Mouse (Mus musculus) olfactory bulb, adult 2 months (tissue): ENCODE measurements around the gene Adamts2. TPM values are rescaled to one million over a fixed set of nuclear protein-coding genes. Genes with fewer than 3 reads are reported as not detected.

ENCODE experiments used
- H3K27ac ChIP-seq: fragments of 200-500 bp; 2 replicates; pipeline ENCODE4 v1.5.1; 2012; ENCODE audit warnings: low read depth, low read length; ENCODE audit not compliant: insufficient read depth
- H3K4me1 ChIP-seq: fragments of 200-500 bp; 2 replicates; pipeline ENCODE4 v1.6.1; 2012; ENCODE audit warnings: low read length; ENCODE audit not compliant: control insufficient read depth, insufficient read depth
- H3K4me3 ChIP-seq: fragments of 200-500 bp; 2 replicates; pipeline ENCODE4 v1.5.1; 2012; ENCODE audit warnings: mild to moderate bottlenecking, low read depth, low read length, moderate library complexity; ENCODE audit not compliant: insufficient read depth
- CTCF ChIP-seq: fragments of 200-500 bp; IDR thresholded peaks from 2 replicates; pipeline ENCODE4 v1.5.1; 2012; ENCODE audit warnings: low read depth, mild to moderate bottlenecking, low read length, moderate library complexity; ENCODE audit not compliant: insufficient read depth
- POLR2A ChIP-seq: fragments of 200-500 bp; IDR thresholded peaks from 2 replicates; pipeline ENCODE4 v1.6.1; 2012; ENCODE audit warnings: mild to moderate bottlenecking, low read depth, low read length, moderate library complexity; ENCODE audit not compliant: insufficient read depth
- WGBS: fragments of 180-500 bp; shearing (Covaris S2); methylation state at CpG from one replicate; pipeline ENCODE4 v1.1.7; 2018; 5-methylcytosine and 5-hydroxymethylcytosine counted together
- polyA plus RNA-seq: library from polyadenylated mRNA; stranded (reverse); fragments of >200 nt; gene quantifications from 2 replicates; pipeline ENCODE4 v1.2.4, GENCODE M21; 2012; ENCODE audit warnings: low replicate concordance; ENCODE audit not compliant: missing spikeins, insufficient read depth, insufficient read length

Adamts2 gene
- polyA plus RNA-seq, 1 experiment, result not detected

GRCm38 (mm10) chr11:50591053-50591452 is 10.8 kb upstream of the Adamts2 start:
- Histone ChIP-seq H3K27ac (no peak overlapping the region), H3K4me1 (peaks cover 5% of the 10 kb centered on the region; the same call in 1 of the 2 replicates), H3K4me3 (no peak overlapping the region)
- no peak for TF ChIP-seq POLR2A
- no peak for TF ChIP-seq CTCF
- WGBS, result 93% methylated on average over 13 of the region's 13 CpGs

GRCm38 (mm10) chr11:50592892-50593553 is 8.9 kb upstream of the Adamts2 start:
- TF ChIP-seq CTCF (no peak), POLR2A (no peak)
- Histone ChIP-seq H3K4me1 (peaks cover 5% of the 10 kb centered on the region; the same call in 1 of the 2 replicates), H3K4me3 (no peak overlapping the region), H3K27ac (no peak overlapping the region)
- WGBS, result 73% methylated on average over 16 of the region's 16 CpGs

- TF ChIP-seq POLR2A (no peak), CTCF (no peak)
- Histone ChIP-seq H3K4me3 (no peak overlapping the region), H3K4me1 (peaks cover 6% of the 10 kb centered on the region), H3K27ac (no peak overlapping the region)
- WGBS, result 87% methylated on average over 2 of the region's 2 CpGs
These were observed 5.3 kb upstream of the Adamts2 start for GRCm38 (mm10) chr11:50596571-50596970.

DNA sequence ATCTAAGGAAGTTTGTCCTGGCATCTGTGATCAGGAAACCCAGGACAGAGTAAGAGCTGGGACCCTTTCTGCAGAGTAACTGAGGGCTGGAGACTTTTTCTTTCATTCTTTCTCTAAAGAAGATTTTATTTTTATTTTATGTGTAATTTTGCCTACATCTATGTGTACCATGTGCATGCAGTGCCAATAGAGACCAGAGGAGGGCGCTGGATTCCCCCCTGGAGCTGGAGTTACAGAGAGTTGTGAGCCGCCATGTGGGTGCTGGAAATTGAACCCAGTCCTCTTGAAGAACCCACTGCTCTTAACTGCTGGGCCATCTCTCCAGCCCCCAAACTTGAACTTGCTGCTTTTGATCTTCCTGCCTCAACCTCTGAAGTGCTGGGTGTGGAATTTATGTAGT is 2.7 kb upstream of the Adamts2 start:
- TF ChIP-seq POLR2A (no peak), CTCF (no peak)
- peaks cover 17% of the 10 kb centered on the region for H3K4me1 ChIP-seq
- WGBS, result 67% methylated on average over 2 of the region's 2 CpGs

DNA sequence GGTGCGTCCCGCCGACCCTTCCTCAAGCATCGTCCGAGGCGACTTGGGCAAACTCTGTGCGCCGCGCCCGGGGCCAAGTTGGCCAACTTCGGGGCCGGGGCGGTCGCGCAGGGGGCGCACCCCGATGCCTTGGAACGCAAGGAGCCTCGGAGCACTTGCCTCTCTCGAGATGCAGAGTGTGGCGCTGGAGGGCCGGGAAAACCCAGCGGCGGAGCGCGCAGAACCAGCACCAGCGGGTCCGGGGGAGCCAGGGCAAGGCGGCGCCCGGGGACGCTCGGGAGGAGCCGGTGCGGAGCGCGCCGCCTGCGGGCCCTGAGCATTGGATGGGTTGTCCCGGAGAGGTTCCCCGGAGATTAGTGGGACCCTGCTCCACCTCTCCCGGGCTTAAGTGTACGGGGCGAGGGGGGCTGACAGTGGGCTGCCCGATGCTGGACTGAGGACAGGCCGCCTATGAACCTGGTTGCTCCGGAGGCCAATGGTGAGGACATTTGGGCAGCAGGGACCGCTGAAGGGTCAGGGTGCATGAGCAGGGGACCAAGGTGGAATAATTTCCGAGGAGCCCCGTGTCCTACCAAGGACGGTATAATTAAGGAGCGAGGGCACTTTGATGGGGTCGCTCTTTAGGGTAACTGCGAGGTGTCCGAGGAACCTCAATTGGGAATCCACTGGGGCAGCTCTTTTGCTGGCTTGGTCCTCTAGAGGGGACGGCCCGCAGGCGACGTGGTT is 635 bp downstream of the Adamts2 start:
- Histone ChIP-seq H3K27ac (no peak overlapping the region), H3K4me3 (peak overlapping the region; percentile 61), H3K4me1 (peaks cover 17% of the 10 kb centered on the region)
- WGBS, result 1% methylated on average over 59 of the region's 59 CpGs
- TF ChIP-seq CTCF (no peak), POLR2A (no peak)

More for the DNA sequence above, 2.7 kb upstream of the Adamts2 start:
- H3K27ac ChIP-seq, result no peak overlapping the region
- H3K4me3 ChIP-seq, result no peak overlapping the region

DNA sequence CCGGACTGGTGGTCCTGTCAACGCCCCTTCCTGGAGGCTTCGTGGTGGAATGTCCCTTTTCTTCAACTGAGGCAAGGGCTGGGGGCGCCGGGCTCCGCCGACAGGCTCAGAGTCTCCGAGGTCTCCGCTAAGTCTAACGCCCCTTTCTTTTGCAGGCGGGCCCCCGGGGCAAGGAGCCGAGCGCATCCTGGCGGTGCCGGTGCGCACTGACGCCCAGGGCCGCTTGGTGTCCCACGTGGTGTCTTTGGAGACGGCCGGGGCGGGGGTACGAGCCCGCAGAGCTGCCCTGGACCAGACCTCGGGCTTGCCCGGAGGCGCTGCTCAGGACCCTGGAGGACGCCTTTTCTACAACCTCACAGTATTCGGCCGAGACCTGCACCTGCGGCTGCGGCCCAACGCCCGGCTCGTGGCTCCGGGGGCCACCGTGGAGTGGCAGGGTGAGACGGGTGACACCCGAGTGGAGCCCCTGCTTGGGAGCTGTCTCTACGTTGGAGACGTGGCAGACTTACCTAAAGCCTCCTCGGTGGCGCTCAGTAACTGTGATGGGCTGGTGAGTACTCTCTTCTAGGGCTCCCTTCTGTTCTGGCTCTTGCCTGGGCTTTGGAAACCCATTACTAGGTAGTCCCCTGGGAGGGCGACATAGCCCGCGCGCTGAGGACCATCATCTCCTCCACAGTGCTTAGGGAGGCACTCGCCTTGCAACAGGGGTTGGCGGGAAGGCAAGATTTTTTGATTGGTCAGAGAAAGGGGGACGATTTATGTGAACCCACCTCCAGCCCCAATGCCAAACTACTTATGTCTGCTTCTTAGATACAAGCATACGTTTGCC is 1.4 kb downstream of the Adamts2 start:
- Histone ChIP-seq H3K4me3 (peak overlapping the region; percentile 61), H3K4me1 (peaks cover 17% of the 10 kb centered on the region), H3K27ac (no peak overlapping the region)
- 1% methylated on average over 52 of the region's 52 CpGs for WGBS
- TF ChIP-seq POLR2A (no peak), CTCF (no peak)

DNA sequence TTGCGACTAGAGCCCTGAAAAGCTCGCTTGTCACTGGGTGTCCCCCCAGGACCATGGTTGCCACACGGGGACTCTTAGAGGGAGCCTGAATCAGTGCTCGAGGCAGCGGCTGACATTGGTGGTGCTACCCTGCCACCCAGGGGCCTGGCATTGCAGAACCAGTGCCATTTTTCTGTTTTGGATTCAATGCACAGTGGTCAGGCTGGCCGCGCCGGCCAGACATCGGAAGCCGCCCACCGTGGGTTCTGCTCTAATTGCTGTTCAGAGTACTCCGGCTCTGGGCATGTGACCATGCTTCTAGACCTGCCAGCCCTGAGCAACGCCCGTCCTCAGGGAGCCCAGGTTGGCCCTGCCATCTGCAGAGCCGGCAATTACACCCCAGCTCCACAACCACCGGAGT is 2.5 kb downstream of the Adamts2 start:
- TF ChIP-seq POLR2A, result no peak
- no peak for TF ChIP-seq CTCF
- Histone ChIP-seq H3K4me1 (peaks cover 17% of the 10 kb centered on the region), H3K4me3 (no peak overlapping the region), H3K27ac (no peak overlapping the region)
- WGBS, result 63% methylated on average over 16 of the region's 16 CpGs

GRCm38 (mm10) chr11:50611181-50611580 is 9.3 kb downstream of the Adamts2 start:
- Histone ChIP-seq H3K27ac (no peak overlapping the region), H3K4me3 (no peak overlapping the region), H3K4me1 (no peaks in the 10 kb centered on the region)
- TF ChIP-seq CTCF (no peak), POLR2A (no peak)
- 65% methylated on average over 5 of the region's 5 CpGs for WGBS
